Mouse (Mus musculus) limb, embryonic 14.5 days (tissue): ENCODE measurements around the gene Zfp882. TPM values are rescaled to one million over a fixed set of nuclear protein-coding genes. Genes with fewer than 3 reads are reported as not detected.

Experiments used
- ATAC-seq: fragments of 200-750 bp; cut with Nextera tagmentation; 2 replicates; pipeline ENCODE4 v1.8.0; 2017; ENCODE audit warnings: low read depth, moderate number of reproducible peaks, moderate TSS enrichment; ENCODE audit not compliant: low FRiP score
- DNase-seq: peaks from one replicate; pipeline ENCODE4 v3.0.0-alpha.2; 2015; ENCODE audit warnings: low spot score
- H3K27ac ChIP-seq: fragments of 300-500 bp; sonication (generic); replicated peaks from 2 replicates; pipeline ENCODE4 v1.5.1; 2014; ENCODE audit warnings: low read depth, mild to moderate bottlenecking, low read length, moderate library complexity, mixed read lengths
- H3K27me3 ChIP-seq: fragments of 300-500 bp; sonication (generic); 2 replicates; pipeline ENCODE4 v1.6.1; 2014; ENCODE audit warnings: low read length, mixed read lengths; ENCODE audit not compliant: control insufficient read depth, insufficient read depth
- H3K36me3 ChIP-seq: fragments of 300-500 bp; sonication (generic); 2 replicates; pipeline ENCODE4 v1.6.1; 2014; ENCODE audit warnings: mild to moderate bottlenecking, low read length, moderate library complexity, mixed read lengths; ENCODE audit not compliant: control insufficient read depth, insufficient read depth
- H3K4me1 ChIP-seq: fragments of 300-500 bp; sonication (generic); 2 replicates; pipeline ENCODE4 v1.6.1; 2014; ENCODE audit warnings: antibody characterized with exemption, low read length, mixed read lengths; ENCODE audit not compliant: control insufficient read depth, insufficient read depth
- H3K4me2 ChIP-seq: fragments of 300-500 bp; sonication (generic); replicated peaks from 2 replicates; pipeline ENCODE4 v1.6.1; 2014; ENCODE audit warnings: low read depth, mild to moderate bottlenecking, low read length, moderate library complexity; ENCODE audit not compliant: severe bottlenecking
- H3K4me3 ChIP-seq: fragments of 300-500 bp; sonication (generic); replicated peaks from 2 replicates; pipeline ENCODE4 v1.5.1; 2014; ENCODE audit warnings: low read length
- H3K9ac ChIP-seq: fragments of 300-500 bp; sonication (generic); 2 replicates; pipeline ENCODE4 v1.6.1; 2014; ENCODE audit warnings: mild to moderate bottlenecking, low read depth, low read length, moderate library complexity; ENCODE audit not compliant: severe bottlenecking
- H3K9me3 ChIP-seq: fragments of 300-500 bp; sonication (generic); 2 replicates; pipeline ENCODE4 v1.6.1; 2016; ENCODE audit warnings: low read length; ENCODE audit not compliant: control insufficient read depth
- POLR2A ChIP-seq: fragments of 200-500 bp; IDR thresholded peaks from 2 replicates; pipeline ENCODE4 v1.8.0; 2012; ENCODE audit warnings: inconsistent platforms, mild to moderate bottlenecking, moderate library complexity, borderline replicate concordance; ENCODE audit not compliant: insufficient read depth, insufficient read length; ENCODE audit errors: extremely low read depth
- WGBS: fragments of 180-500 bp; shearing (Covaris S2); extraction: QIAGEN DNeasy Blood & Tissue Kit; methylation state at CpG from one replicate; pipeline ENCODE4 v1.1.7; 2014; 5-methylcytosine and 5-hydroxymethylcytosine counted together
- polyA plus RNA-seq, 2 experiments: library from polyadenylated mRNA; depleted of rRNA in 1 of 2; stranded (reverse) in 1 of 2; unstranded in 1 of 2; fragments of >200 nt; fragmentation: Nextera tagmentation in 1 of 2; extraction: Ambion mirVana in 1 of 2; gene quantifications; 2 replicates each; pipeline versions ENCODE4 v1.2.1 to v1.2.3; 2012 to 2014

The Zfp882 gene
- polyA plus RNA-seq, 2 experiments = 5.5 to 5.7 TPM

DNA sequence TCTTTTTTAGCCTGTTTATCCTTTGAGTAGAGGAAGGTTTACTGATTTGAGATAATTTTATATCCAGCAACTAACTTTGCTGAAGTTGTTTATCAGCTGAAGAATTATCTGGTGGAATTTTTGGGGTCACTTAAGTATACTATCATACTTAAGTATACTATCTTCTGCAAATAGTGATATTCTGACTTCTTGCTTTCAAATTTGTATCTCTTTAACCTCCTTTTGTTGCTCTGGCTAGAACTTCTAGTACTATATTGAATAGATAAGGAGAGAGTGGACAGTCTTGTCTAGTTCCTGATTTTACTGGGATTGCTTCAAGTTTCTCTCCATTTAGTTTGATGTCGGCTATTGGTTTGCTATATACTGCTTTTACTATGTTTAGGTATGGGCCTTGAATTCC lies 1.6 kb upstream of the Zfp882 start:
- Histone ChIP-seq H3K27me3 (no peaks in the 10 kb centered on the region), H3K36me3 (no peaks in the 10 kb centered on the region), H3K4me2 (no peak overlapping the region), H3K9me3 (peaks cover 6% of the 10 kb centered on the region; the same call in 1 of the 2 replicates), H3K9ac (no peak overlapping the region), H3K4me3 (no peak overlapping the region), H3K27ac (no peak overlapping the region), H3K4me1 (no peaks in the 10 kb centered on the region)
- TF ChIP-seq POLR2A = no peak
- ATAC-seq = no peak
- 89% methylated on average over 1 of the region's 1 CpGs for WGBS
- DNase-seq = no peak

DNA sequence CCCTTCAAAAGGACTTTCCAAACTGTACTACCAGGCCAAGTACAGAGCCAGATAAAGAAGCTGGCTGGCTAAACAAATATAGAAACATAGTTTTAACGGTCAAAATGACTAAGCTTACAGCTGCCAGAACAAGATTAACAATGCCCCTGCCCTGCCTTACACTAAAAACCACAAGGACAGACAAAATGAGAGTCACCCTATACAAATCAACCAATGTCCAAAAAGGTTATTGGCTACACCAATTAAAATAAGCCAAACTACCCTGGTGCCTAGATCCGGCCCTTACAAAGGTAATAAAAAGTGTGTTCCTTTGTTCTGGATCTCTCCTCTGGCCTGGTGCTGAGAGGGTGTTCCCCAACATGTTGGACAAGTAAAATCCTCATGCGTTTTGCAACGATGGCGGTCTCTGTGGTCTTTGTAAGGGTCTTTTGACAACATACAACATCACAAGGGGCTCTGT lies 580 bp upstream of the Zfp882 start:
- ATAC-seq = no peak
- Histone ChIP-seq H3K4me1 (no peaks in the 10 kb centered on the region), H3K27me3 (no peaks in the 10 kb centered on the region), H3K9ac (no peak overlapping the region), H3K36me3 (no peaks in the 10 kb centered on the region), H3K9me3 (peaks cover 6% of the 10 kb centered on the region; the same call in 1 of the 2 replicates), H3K4me2 (peak overlapping the region; percentile 59), H3K4me3 (peak overlapping the region; percentile 75), H3K27ac (peak overlapping the region; percentile 98)
- 86% methylated on average over 5 of the region's 5 CpGs for WGBS
- DNase-seq = no peak
- TF ChIP-seq POLR2A = no peak

DNA sequence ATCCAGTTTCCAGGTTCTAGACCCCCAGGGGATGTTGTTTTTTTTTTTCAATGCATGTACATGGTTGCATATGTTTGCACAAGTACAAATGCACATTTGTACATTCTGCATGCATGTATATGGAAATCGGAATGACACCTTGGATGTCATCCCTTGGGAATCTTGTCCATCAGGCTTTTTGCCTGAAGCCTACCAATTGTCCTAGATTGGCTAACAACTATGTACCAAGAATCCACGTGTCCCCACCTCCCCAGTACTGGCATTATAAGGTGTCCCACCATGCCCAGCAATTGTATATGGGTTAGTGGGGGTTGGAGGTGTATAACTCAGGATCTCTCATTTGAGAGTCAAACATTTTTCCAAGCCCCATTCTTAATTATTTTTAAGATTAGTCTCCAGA lies 3.9 kb downstream of the Zfp882 start:
- Histone ChIP-seq H3K4me3 (no peak overlapping the region), H3K27me3 (no peaks in the 10 kb centered on the region), H3K4me1 (no peaks in the 10 kb centered on the region), H3K4me2 (no peak overlapping the region), H3K36me3 (peaks cover 23% of the 10 kb centered on the region), H3K9ac (no peak overlapping the region), H3K9me3 (peaks cover 11% of the 10 kb centered on the region; the same call in 1 of the 2 replicates), H3K27ac (no peak overlapping the region)
- TF ChIP-seq POLR2A = no peak
- WGBS = 86% methylated on average over 2 of the region's 2 CpGs
- ATAC-seq = no peak
- DNase-seq = no peak

DNA sequence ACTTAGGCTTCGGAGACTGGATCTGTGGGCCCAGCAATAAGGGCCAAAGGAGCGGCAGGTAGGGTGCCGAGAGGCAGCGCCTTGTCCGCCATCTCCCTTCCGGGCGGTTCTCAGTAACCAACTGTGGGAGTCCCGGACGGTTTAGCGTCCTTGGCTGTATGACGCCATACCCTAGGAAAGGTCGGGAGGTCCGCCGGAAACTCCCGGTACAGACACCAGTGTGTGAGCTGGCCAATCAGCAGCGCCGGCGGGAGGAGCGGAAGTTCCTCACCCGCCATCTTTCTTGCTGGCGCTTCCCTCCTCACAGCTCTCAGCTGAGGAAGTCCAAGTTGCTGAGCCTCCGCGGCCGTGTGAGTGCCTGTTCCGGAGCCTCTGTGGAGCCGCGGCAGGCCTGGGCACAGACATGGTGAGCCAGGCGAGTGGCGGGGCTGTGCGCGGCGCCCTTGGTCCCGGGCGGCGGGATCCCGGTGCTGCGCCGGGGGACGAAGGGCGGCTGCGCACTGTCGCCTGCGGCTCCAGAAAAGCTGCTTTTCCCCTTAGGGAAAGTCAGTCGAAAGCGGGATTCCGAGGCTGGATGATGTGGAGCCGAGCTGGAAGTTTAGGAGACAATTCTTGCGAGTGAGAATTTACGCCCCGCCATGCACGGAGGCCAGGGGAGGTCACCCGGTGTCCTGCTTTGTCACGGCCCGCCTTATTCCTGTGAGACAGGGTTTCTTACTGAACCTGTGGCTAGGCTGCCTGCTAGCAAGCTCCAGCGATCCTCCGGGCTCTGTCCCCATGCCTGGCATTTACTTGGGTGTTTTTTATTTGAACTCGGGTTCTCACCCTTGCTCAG lies 14.4 kb downstream of the Zfp882 start:
- DNase-seq (peak; percentile 97), ATAC-seq (peak; percentile 99)
- Histone ChIP-seq H3K9me3 (no peaks in the 10 kb centered on the region), H3K27me3 (no peaks in the 10 kb centered on the region), H3K4me3 (peak overlapping the region; percentile 71), H3K4me2 (peak overlapping the region; percentile 53), H3K27ac (peak overlapping the region; percentile 97), H3K4me1 (peaks cover 3% of the 10 kb centered on the region; the same call in 1 of the 2 replicates), H3K36me3 (peaks cover 2% of the 10 kb centered on the region; the same call in 1 of the 2 replicates), H3K9ac (peak overlapping the region; percentile 94)
- TF ChIP-seq POLR2A = peak; percentile 76; the same call in 1 of the 2 replicates
- under 1% methylated on average over 34 of the region's 57 CpGs for WGBS

DNA sequence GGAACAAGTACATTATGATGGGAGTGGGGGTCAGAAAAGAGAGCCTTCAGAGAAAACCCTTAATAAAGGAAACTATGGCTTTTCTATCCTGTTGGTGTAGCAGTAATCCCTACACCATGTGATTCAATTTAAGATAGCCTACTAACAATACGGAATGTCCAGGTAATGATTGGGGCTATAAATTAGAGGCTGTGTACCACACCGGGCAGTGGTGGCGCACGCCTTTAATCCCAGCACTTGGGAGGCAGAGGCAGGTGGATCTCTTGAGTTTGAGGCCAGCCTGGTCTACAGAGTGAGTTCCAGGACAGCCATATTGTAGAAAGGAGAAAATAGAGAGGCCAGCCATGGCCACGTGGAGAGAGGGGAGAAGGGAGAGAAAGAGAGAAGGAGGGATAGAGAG lies 17.4 kb downstream of the Zfp882 start:
- H3K4me3 ChIP-seq = no peak overlapping the region
- H3K9me3 ChIP-seq = no peaks in the 10 kb centered on the region
- TF ChIP-seq POLR2A = no peak
- no peak for ATAC-seq
- no peak overlapping the region for H3K27ac ChIP-seq
- H3K4me2 ChIP-seq = no peak overlapping the region
- WGBS = 94% methylated on average over 5 of the region's 5 CpGs
- H3K27me3 ChIP-seq = no peaks in the 10 kb centered on the region
- peaks cover 25% of the 10 kb centered on the region for H3K36me3 ChIP-seq
- no peak for DNase-seq
- H3K9ac ChIP-seq = no peak overlapping the region
- peaks cover 3% of the 10 kb centered on the region; the same call in 1 of the 2 replicates for H3K4me1 ChIP-seq
